Mouse (Mus musculus) liver, adult 2 months (tissue): ENCODE results near the gene Rnf186. TPM values are rescaled to one million over a fixed set of nuclear protein-coding genes. Genes with fewer than 3 reads are reported as not detected.
"Not testable (repeated sequence)": the region's sequence is repeated elsewhere in the genome, so short reads cannot be mapped to it uniquely, and the experiment has no call there.

Source experiments
- DNase-seq: peaks from one replicate; pipeline ENCODE4 v3.0.0-alpha.2; 2011; ENCODE audit warnings: low read depth, low spot score; ENCODE audit errors: extremely low read depth
- H3K27ac ChIP-seq: fragments of 200-500 bp; replicated peaks from 2 replicates; pipeline ENCODE4 v1.5.1; 2012; ENCODE audit warnings: low read depth, mild to moderate bottlenecking, control low read depth, inconsistent platforms, low read length; ENCODE audit not compliant: insufficient read depth
- H3K27me3 ChIP-seq: fragments of 200-500 bp; 2 replicates; pipeline ENCODE4 v1.6.1; 2012; ENCODE audit warnings: mild to moderate bottlenecking, moderate library complexity, low read length, inconsistent platforms; ENCODE audit not compliant: control insufficient read depth, insufficient read depth
- H3K36me3 ChIP-seq: fragments of 200-500 bp; 2 replicates; pipeline ENCODE4 v1.6.1; 2012; ENCODE audit warnings: low read length, inconsistent platforms; ENCODE audit not compliant: control insufficient read depth, insufficient read depth
- H3K4me1 ChIP-seq: fragments of 200-500 bp; 2 replicates; pipeline ENCODE4 v1.6.1; 2011; ENCODE audit warnings: low read length; ENCODE audit not compliant: control insufficient read depth, insufficient read depth
- H3K4me3 ChIP-seq: fragments of 200-500 bp; 2 replicates; pipeline ENCODE4 v1.5.1; 2011; ENCODE audit warnings: low read depth, mild to moderate bottlenecking, control low read depth, low read length, moderate library complexity; ENCODE audit not compliant: insufficient read depth
- H3K79me2 ChIP-seq: fragments of 200-500 bp; 2 replicates; pipeline ENCODE4 v1.6.1; 2012; ENCODE audit warnings: inconsistent platforms, mild to moderate bottlenecking, low read length, moderate library complexity; ENCODE audit not compliant: control insufficient read depth, insufficient read depth
- H3K9ac ChIP-seq: fragments of 200-500 bp; 2 replicates; pipeline ENCODE4 v1.6.1; 2012; ENCODE audit warnings: low read depth, mild to moderate bottlenecking, control low read depth, inconsistent platforms, low read length
- CTCF ChIP-seq: fragments of 200-500 bp; IDR thresholded peaks from 2 replicates; pipeline ENCODE4 v1.5.1; 2011; ENCODE audit warnings: low read depth, low read length, control low read depth
- POLR2A ChIP-seq: fragments of 200-500 bp; IDR thresholded peaks from 2 replicates; pipeline ENCODE4 v1.6.1; 2011; ENCODE audit warnings: low read length, control low read depth; ENCODE audit not compliant: insufficient read depth; ENCODE audit errors: extremely low read depth
- WGBS: fragments of 180-500 bp; shearing (Covaris S2); methylation state at CpG from one replicate; pipeline ENCODE4 v1.1.7; 2018; 5-methylcytosine and 5-hydroxymethylcytosine counted together
- polyA plus RNA-seq: library from polyadenylated mRNA; depleted of rRNA; stranded (reverse); fragments of >200 nt; gene quantifications from 2 replicates; pipeline ENCODE4 v1.2.3, GENCODE M21; 2012
- total RNA-seq: library from RNA; depleted of rRNA; stranded (reverse); fragments of >200 nt; gene quantifications from 2 replicates; pipeline ENCODE4 v1.2.3, GENCODE M21; 2014

The Rnf186 gene
- total and polyA plus RNA-seq, 2 experiments: 5.5 to 25.8 TPM

- peak within 1 kb of the TSS; percentile 83 for H3K4me3 ChIP-seq
- no peaks in the 10 kb centered on the region; the same call in 1 of the 2 replicates for H3K79me2 ChIP-seq
- under 1% methylated on average over 58 of the region's 60 CpGs for WGBS
- H3K27me3 ChIP-seq: no peaks in the 10 kb centered on the region
- TF ChIP-seq CTCF (no peak), POLR2A (peak; percentile 82)
- H3K9ac ChIP-seq: peak within 1 kb of the TSS; percentile 94
- no peaks in the 10 kb centered on the region for H3K36me3 ChIP-seq
- DNase-seq: peak; percentile 75
- H3K27ac ChIP-seq: peak within 1 kb of the TSS; percentile 98
- peaks cover 34% of the 10 kb centered on the region for H3K4me1 ChIP-seq
Observed at GRCm38 (mm10) chr4:138972827-138973718, 6.2 kb downstream of the Rnf186 start, which contains the start of gene Tmco4. Tmco4 (plus strand) TSS chr4:138972888.

- no peaks in the 10 kb centered on the region for H3K36me3 ChIP-seq
- no peaks in the 10 kb centered on the region for H3K27me3 ChIP-seq
- peaks cover 32% of the 10 kb centered on the region for H3K4me1 ChIP-seq
- no peaks in the 10 kb centered on the region; the same call in 1 of the 2 replicates for H3K79me2 ChIP-seq
- TF ChIP-seq CTCF (no peak), POLR2A (no peak)
- WGBS: 49% methylated on average over 3 of the region's 3 CpGs
- peak overlapping the region; percentile 70 for H3K9ac ChIP-seq
- peak overlapping the region; percentile 83 for H3K4me3 ChIP-seq
- H3K27ac ChIP-seq: peak overlapping the region; percentile 98
- DNase-seq: no peak
Observed at GRCm38 (mm10) chr4:138973719-138974115, 6.8 kb downstream of the Rnf186 start.

GRCm38 (mm10) chr4:138974540-138974939 lies 7.6 kb downstream of the Rnf186 start:
- H3K4me1 ChIP-seq: peaks cover 34% of the 10 kb centered on the region
- 92% methylated on average over 2 of the region's 2 CpGs for WGBS
- not testable (repeated sequence) for DNase-seq, H3K36me3 ChIP-seq, H3K79me2 ChIP-seq, H3K27ac ChIP-seq, H3K4me3 ChIP-seq, H3K27me3 ChIP-seq, H3K9ac ChIP-seq

- DNase-seq: no peak
- Histone ChIP-seq H3K36me3 (no peaks in the 10 kb centered on the region), H3K4me1 (peaks cover 33% of the 10 kb centered on the region), H3K79me2 (no peaks in the 10 kb centered on the region; the same call in 1 of the 2 replicates), H3K4me3 (no peak overlapping the region), H3K27me3 (no peaks in the 10 kb centered on the region), H3K9ac (no peak overlapping the region), H3K27ac (peak overlapping the region; percentile 65; the same call in 1 of the 2 replicates)
- no peak for TF ChIP-seq CTCF
- no peak for TF ChIP-seq POLR2A
- WGBS: 68% methylated on average over 3 of the region's 3 CpGs
Observed at GRCm38 (mm10) chr4:138975194-138975593, 8.3 kb downstream of the Rnf186 start.

GRCm38 (mm10) chr4:138976046-138976445 lies 9.1 kb downstream of the Rnf186 start:
- Histone ChIP-seq H3K4me3 (no peak overlapping the region), H3K4me1 (peaks cover 26% of the 10 kb centered on the region), H3K9ac (no peak overlapping the region), H3K36me3 (no peaks in the 10 kb centered on the region), H3K79me2 (no peaks in the 10 kb centered on the region; the same call in 1 of the 2 replicates), H3K27me3 (no peaks in the 10 kb centered on the region), H3K27ac (peak overlapping the region; percentile 65)
- DNase-seq: peak; percentile 98
- TF ChIP-seq CTCF (no peak), POLR2A (no peak)
- WGBS: 8% methylated on average over 6 of the region's 6 CpGs

GRCm38 (mm10) chr4:138980021-138980420 lies 13.1 kb downstream of the Rnf186 start:
- Histone ChIP-seq H3K79me2 (no peaks in the 10 kb centered on the region; the same call in 1 of the 2 replicates), H3K27ac (peak overlapping the region; percentile 83), H3K27me3 (no peaks in the 10 kb centered on the region), H3K4me3 (no peak overlapping the region), H3K4me1 (peaks cover 21% of the 10 kb centered on the region), H3K36me3 (no peaks in the 10 kb centered on the region), H3K9ac (no peak overlapping the region; the same call in 1 of the 2 replicates)
- TF ChIP-seq POLR2A (no peak), CTCF (no peak)
- peak; percentile 90 for DNase-seq
- 16% methylated on average over 8 of the region's 8 CpGs for WGBS
